Mouse (Mus musculus): ENCODE data around the gene Rorb. TPM values are rescaled to one million over a fixed set of nuclear protein-coding genes. Genes with fewer than 3 reads are reported as not detected.
A peak's percentile ranks its signal among the peaks of the same experiment; 100 is the strongest.

Rorb gene
- polyA plus RNA-seq, 1 experiment from 2014 or later: 2.1 TPM

DNA sequence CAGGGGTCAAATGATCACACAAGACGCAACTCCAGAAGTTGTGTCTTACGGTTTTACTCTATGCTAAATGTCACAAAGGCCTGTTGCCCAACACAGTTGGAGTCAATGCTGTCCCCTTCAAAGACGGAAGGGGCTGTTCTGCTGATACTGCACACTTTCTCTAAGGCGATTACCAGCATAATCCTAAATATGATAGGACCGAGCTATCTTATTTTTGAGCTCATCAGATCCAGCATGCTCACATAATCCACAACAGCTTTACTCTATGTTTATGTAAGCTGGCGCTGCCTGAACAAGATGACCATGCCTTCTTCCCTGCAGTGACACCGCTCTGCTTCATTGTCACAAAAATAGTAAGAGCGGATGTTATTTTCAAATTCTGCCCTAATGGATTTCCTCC, 112.0 kb downstream of the Rorb start:
- no peak for DNase-seq (ENCODE audit: low spot score)
- H3K27ac ChIP-seq (replicated peaks; ENCODE audit: low read depth, low read length): no peak overlapping the region
- no peaks in the 10 kb centered on the region for H3K36me3 ChIP-seq (replicated peaks; ENCODE audit: control insufficient read depth, insufficient read depth, low read depth, low read length)
- H3K4me1 ChIP-seq (ENCODE audit: control insufficient read depth, insufficient read depth, low read length): no peaks in the 10 kb centered on the region
- no peak overlapping the region for H3K4me3 ChIP-seq (ENCODE audit: low read depth, low read length)
- 92% methylated on average over 8 of the region's 8 CpGs for WGBS
- ATAC-seq (replicated peaks; ENCODE audit: insufficient number of reproducible peaks, low FRiP score, low TSS enrichment, low read depth): no peak
- no peaks in the 10 kb centered on the region for H3K9me3 ChIP-seq (replicated peaks; ENCODE audit: control insufficient read depth, low read length)
- H3K4me2 ChIP-seq (ENCODE audit: low read depth, low read length): no peak overlapping the region
- H3K27me3 ChIP-seq (ENCODE audit: control insufficient read depth, insufficient read depth, low read length): no peaks in the 10 kb centered on the region
- no peak overlapping the region for H3K9ac ChIP-seq (replicated peaks; ENCODE audit: low read length)

GRCm38 (mm10) chr19:18997711-18998110, 113.3 kb downstream of the Rorb start:
- H3K4me1 ChIP-seq (ENCODE audit: control insufficient read depth, insufficient read depth, low read length): no peaks in the 10 kb centered on the region
- WGBS: 63% methylated on average over 1 of the region's 1 CpGs
- no peaks in the 10 kb centered on the region for H3K27me3 ChIP-seq (ENCODE audit: control insufficient read depth, insufficient read depth, low read length)
- no peak overlapping the region for H3K4me3 ChIP-seq (ENCODE audit: low read depth, low read length)
- no peaks in the 10 kb centered on the region for H3K9me3 ChIP-seq (replicated peaks; ENCODE audit: control insufficient read depth, low read length)
- H3K36me3 ChIP-seq (replicated peaks; ENCODE audit: control insufficient read depth, insufficient read depth, low read depth, low read length): no peaks in the 10 kb centered on the region
- ATAC-seq (replicated peaks; ENCODE audit: insufficient number of reproducible peaks, low FRiP score, low TSS enrichment, low read depth) (no peak), DNase-seq (ENCODE audit: low spot score) (no peak)
- H3K4me2 ChIP-seq (ENCODE audit: low read depth, low read length): no peak overlapping the region
- H3K9ac ChIP-seq (replicated peaks; ENCODE audit: low read length): no peak overlapping the region
- H3K27ac ChIP-seq (replicated peaks; ENCODE audit: low read depth, low read length): no peak overlapping the region

DNA sequence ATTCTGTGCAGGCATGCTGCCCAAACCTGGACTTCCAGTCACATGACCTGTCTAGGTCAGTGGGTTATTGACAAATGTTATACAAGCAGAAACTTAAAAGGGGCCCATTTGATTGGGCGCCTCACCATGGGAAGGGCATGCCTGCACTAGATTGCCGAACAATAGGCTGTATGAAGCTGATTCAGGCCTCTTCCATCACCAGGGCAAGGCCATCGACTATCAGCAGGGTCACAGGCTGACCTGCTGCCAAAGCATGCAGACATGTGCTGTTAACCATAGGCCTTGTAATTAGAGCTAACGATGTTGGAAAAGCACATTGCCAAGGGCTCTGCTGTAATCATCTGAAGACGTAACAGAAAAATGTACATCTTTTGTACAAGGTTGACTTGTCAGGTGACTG, 131.0 kb downstream of the Rorb start:
- no peak overlapping the region for H3K9ac ChIP-seq (replicated peaks; ENCODE audit: low read length)
- DNase-seq (ENCODE audit: low spot score) (no peak), ATAC-seq (replicated peaks; ENCODE audit: insufficient number of reproducible peaks, low FRiP score, low TSS enrichment, low read depth) (no peak)
- no peaks in the 10 kb centered on the region for H3K36me3 ChIP-seq (replicated peaks; ENCODE audit: control insufficient read depth, insufficient read depth, low read depth, low read length)
- WGBS: 69% methylated on average over 5 of the region's 5 CpGs
- H3K9me3 ChIP-seq (replicated peaks; ENCODE audit: control insufficient read depth, low read length): no peaks in the 10 kb centered on the region
- no peaks in the 10 kb centered on the region for H3K4me1 ChIP-seq (ENCODE audit: control insufficient read depth, insufficient read depth, low read length)
- no peak overlapping the region for H3K27ac ChIP-seq (replicated peaks; ENCODE audit: low read depth, low read length)
- H3K4me2 ChIP-seq (ENCODE audit: low read depth, low read length): no peak overlapping the region
- no peaks in the 10 kb centered on the region for H3K27me3 ChIP-seq (ENCODE audit: control insufficient read depth, insufficient read depth, low read length)
- H3K4me3 ChIP-seq (ENCODE audit: low read depth, low read length): no peak overlapping the region

DNA sequence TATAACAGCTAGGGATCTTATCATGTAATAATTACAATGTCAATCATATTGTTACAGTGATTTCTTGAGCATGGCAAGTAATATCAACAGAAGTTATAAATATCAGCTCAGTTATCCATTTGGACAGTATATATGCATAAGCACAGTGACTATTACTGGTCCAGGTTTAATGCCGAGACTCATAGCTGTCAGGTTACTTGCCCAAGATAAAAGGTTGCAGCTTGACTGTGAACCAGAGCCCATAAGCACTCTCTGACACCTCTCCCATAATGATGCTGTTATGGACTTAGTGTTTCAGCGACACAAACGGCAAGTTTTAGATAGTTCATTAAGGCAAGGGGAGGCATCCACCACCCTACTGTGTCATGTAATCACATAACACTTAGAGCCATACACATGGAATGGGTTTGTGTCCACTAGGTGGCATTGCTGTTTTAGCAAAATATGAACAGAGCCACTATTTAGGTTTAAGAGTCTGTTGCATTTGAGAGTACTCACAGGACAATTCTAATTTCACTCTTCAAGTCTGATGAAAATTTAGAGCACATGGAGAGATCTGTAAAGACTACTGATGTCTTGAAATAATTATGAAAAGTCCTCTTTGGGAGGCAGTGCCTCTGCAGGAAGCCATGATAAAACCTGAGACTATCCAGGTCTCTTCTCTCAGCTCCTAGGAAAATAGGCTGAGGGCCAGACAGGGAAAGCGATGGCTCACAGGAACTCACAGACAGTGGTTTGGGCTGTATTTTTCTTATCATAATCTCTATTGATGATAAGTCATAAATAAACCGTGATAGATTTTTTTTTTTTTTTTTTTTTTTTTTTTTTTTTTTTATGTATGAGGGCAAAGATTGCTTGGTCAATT, 136.0 kb downstream of the Rorb start:
- Histone ChIP-seq H3K9me3 (replicated peaks; ENCODE audit: control insufficient read depth, low read length) (no peaks in the 10 kb centered on the region), H3K27me3 (ENCODE audit: control insufficient read depth, insufficient read depth, low read length) (no peaks in the 10 kb centered on the region), H3K36me3 (replicated peaks; ENCODE audit: control insufficient read depth, insufficient read depth, low read depth, low read length) (no peaks in the 10 kb centered on the region), H3K27ac (replicated peaks; ENCODE audit: low read depth, low read length) (no peak overlapping the region), H3K4me3 (ENCODE audit: low read depth, low read length) (no peak overlapping the region), H3K4me1 (ENCODE audit: control insufficient read depth, insufficient read depth, low read length) (no peaks in the 10 kb centered on the region), H3K4me2 (ENCODE audit: low read depth, low read length) (no peak overlapping the region), H3K9ac (replicated peaks; ENCODE audit: low read length) (no peak overlapping the region)
- DNase-seq (ENCODE audit: low spot score): peak; percentile 74
- WGBS: 61% methylated on average over 5 of the region's 5 CpGs
- ATAC-seq (replicated peaks; ENCODE audit: insufficient number of reproducible peaks, low FRiP score, low TSS enrichment, low read depth): peak; percentile 75; the same call in 1 of the 2 replicates

DNA sequence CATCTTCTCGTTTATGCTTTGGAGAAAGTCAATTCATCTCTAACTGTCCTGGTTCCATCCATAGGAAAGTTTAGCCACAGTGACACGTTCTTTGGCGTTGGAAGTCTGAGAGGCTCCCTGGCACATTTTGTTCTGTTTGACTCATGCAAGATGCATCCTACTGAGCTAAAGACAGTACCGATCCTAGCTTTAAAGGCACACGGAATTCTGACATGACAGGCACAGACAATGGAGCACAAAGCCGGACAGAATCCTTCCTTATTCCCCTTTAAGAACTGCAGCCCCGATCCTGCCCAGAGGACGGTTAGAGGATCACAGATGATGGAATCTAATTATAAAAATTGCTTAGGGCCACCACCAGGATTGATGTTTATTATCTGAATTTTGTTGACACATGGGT, 141.6 kb downstream of the Rorb start:
- no peak overlapping the region for H3K4me3 ChIP-seq (ENCODE audit: low read depth, low read length)
- no peak overlapping the region for H3K27ac ChIP-seq (replicated peaks; ENCODE audit: low read depth, low read length)
- H3K4me1 ChIP-seq (ENCODE audit: control insufficient read depth, insufficient read depth, low read length): no peaks in the 10 kb centered on the region
- no peaks in the 10 kb centered on the region for H3K9me3 ChIP-seq (replicated peaks; ENCODE audit: control insufficient read depth, low read length)
- WGBS: 57% methylated on average over 8 of the region's 8 CpGs
- H3K27me3 ChIP-seq (ENCODE audit: control insufficient read depth, insufficient read depth, low read length): no peaks in the 10 kb centered on the region
- H3K36me3 ChIP-seq (replicated peaks; ENCODE audit: control insufficient read depth, insufficient read depth, low read depth, low read length): no peaks in the 10 kb centered on the region
- ATAC-seq (replicated peaks; ENCODE audit: insufficient number of reproducible peaks, low FRiP score, low TSS enrichment, low read depth) (no peak), DNase-seq (ENCODE audit: low spot score) (no peak)
- no peak overlapping the region for H3K9ac ChIP-seq (replicated peaks; ENCODE audit: low read length)
- no peak overlapping the region for H3K4me2 ChIP-seq (ENCODE audit: low read depth, low read length)

DNA sequence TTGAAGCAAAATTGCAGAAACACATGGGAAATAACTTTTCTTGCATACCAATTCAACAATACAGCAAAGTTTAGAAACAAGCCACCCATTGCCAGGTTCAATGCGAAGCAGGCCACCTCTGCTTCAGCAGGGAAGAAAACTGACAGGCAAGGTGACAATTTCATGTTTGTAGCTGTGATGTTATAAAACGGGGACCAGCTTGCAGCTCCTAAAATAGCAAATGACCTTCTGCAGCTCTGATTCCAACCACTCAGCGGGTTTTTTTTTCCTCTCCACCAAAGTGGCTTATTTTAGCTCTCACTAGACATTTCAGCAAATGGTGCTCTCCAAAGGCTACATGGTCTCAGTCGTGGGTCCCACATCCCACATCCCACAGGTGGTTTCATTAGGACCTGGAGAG, 143.7 kb downstream of the Rorb start:
- Histone ChIP-seq H3K27ac (replicated peaks; ENCODE audit: low read depth, low read length) (no peak overlapping the region), H3K4me3 (ENCODE audit: low read depth, low read length) (no peak overlapping the region), H3K9me3 (replicated peaks; ENCODE audit: control insufficient read depth, low read length) (no peaks in the 10 kb centered on the region), H3K27me3 (ENCODE audit: control insufficient read depth, insufficient read depth, low read length) (no peaks in the 10 kb centered on the region), H3K36me3 (replicated peaks; ENCODE audit: control insufficient read depth, insufficient read depth, low read depth, low read length) (no peaks in the 10 kb centered on the region), H3K9ac (replicated peaks; ENCODE audit: low read length) (no peak overlapping the region), H3K4me1 (ENCODE audit: control insufficient read depth, insufficient read depth, low read length) (no peaks in the 10 kb centered on the region), H3K4me2 (ENCODE audit: low read depth, low read length) (no peak overlapping the region)
- DNase-seq (ENCODE audit: low spot score) (no peak), ATAC-seq (replicated peaks; ENCODE audit: insufficient number of reproducible peaks, low FRiP score, low TSS enrichment, low read depth) (no peak)
- WGBS: 74% methylated on average over 4 of the region's 4 CpGs

- ATAC-seq (replicated peaks; ENCODE audit: insufficient number of reproducible peaks, low FRiP score, low TSS enrichment, low read depth) (no peak), DNase-seq (ENCODE audit: low spot score) (no peak)
- no peak overlapping the region for H3K9ac ChIP-seq (replicated peaks; ENCODE audit: low read length)
- H3K4me2 ChIP-seq (ENCODE audit: low read depth, low read length): no peak overlapping the region
- H3K27ac ChIP-seq (replicated peaks; ENCODE audit: low read depth, low read length): no peak overlapping the region
- no peaks in the 10 kb centered on the region for H3K27me3 ChIP-seq (ENCODE audit: control insufficient read depth, insufficient read depth, low read length)
- H3K4me1 ChIP-seq (ENCODE audit: control insufficient read depth, insufficient read depth, low read length): no peaks in the 10 kb centered on the region
- 9% methylated on average over 3 of the region's 3 CpGs for WGBS
- no peaks in the 10 kb centered on the region for H3K9me3 ChIP-seq (replicated peaks; ENCODE audit: control insufficient read depth, low read length)
- no peak overlapping the region for H3K4me3 ChIP-seq (ENCODE audit: low read depth, low read length)
- H3K36me3 ChIP-seq (replicated peaks; ENCODE audit: control insufficient read depth, insufficient read depth, low read depth, low read length): no peaks in the 10 kb centered on the region
These were observed 151.1 kb downstream of the Rorb start for GRCm38 (mm10) chr19:18959862-18960261.

GRCm38 (mm10) chr19:18952806-18953205, 158.2 kb downstream of the Rorb start:
- no peaks in the 10 kb centered on the region for H3K4me1 ChIP-seq (ENCODE audit: control insufficient read depth, insufficient read depth, low read length)
- DNase-seq (ENCODE audit: low spot score): no peak

More at GRCm38 (mm10) chr19:18952806-18953205, 158.2 kb downstream of the Rorb start:
- H3K27me3 ChIP-seq (ENCODE audit: control insufficient read depth, insufficient read depth, low read length): no peaks in the 10 kb centered on the region
- H3K27ac ChIP-seq (replicated peaks; ENCODE audit: low read depth, low read length): no peak overlapping the region
- no peak overlapping the region for H3K4me3 ChIP-seq (ENCODE audit: low read depth, low read length)
- WGBS: 87% methylated on average over 3 of the region's 3 CpGs
- H3K36me3 ChIP-seq (replicated peaks; ENCODE audit: control insufficient read depth, insufficient read depth, low read depth, low read length): no peaks in the 10 kb centered on the region
- no peak for ATAC-seq (replicated peaks; ENCODE audit: insufficient number of reproducible peaks, low FRiP score, low TSS enrichment, low read depth)
- no peak overlapping the region for H3K9ac ChIP-seq (replicated peaks; ENCODE audit: low read length)
- no peaks in the 10 kb centered on the region for H3K9me3 ChIP-seq (replicated peaks; ENCODE audit: control insufficient read depth, low read length)
- no peak overlapping the region for H3K4me2 ChIP-seq (ENCODE audit: low read depth, low read length)
